Mouse (Mus musculus): Measurements from ENCODE around the gene Zap70.

The Zap70 gene

DNA sequence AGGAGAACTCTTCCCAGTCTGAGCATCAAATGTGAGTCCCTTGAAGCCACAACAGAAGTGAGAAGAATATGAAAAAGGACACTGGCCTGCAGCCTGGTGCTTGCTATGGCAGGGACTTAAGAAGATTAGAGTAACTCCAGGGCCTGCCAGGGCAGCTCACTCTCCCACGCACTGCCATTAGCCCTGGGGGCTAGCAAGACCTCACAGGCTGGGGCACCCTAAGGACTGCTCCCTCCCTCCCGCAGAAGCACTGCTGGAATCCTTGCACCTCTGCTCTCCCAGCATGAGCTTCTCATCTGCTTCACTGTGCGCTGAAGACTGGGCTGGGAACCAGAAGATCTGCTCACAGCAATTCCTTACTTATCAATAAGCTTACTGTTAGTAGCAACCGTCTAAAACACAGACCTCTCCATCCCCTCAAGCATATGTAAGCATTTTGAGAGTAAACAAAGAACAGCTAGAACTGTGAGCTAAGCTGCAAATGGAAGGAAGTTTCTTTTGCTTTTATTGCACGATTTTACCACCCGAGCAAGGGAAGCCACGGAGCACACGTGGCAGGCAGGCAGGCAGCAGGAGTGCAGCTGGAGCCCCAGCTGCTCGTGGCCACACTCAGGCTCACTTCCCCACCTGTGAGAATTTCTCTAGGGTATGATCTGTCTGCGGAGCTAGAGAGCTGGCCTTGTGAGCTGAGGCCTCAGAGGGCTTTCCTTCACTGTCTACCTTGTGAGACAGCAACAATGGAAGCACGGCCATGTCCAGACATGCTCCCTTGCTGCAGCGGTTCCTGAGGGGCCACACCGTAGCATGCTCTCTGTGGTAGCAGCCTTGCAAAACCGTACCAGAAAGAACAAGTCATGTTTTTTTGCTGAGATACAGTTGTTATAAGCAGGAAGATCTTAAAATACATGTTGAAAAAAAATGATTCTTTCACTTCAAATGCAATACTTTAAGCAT lies 69.6 kb downstream of the Zap70 start:
- no peak for DNase-seq (ENCODE audit: extremely low spot score)

Data from embryo, embryonic 9.5 days (tissue).